Mouse (Mus musculus) bone marrow, adult 2 months (tissue): ENCODE data around the gene Gart.

Experiments
- CTCF ChIP-seq: fragments of 200-500 bp; IDR thresholded peaks from 2 replicates; pipeline ENCODE4 v1.5.1; 2011; ENCODE audit warnings: low read length, control low read depth; ENCODE audit not compliant: control insufficient read depth, insufficient read depth
- POLR2A ChIP-seq: fragments of 200-500 bp; IDR thresholded peaks from 2 replicates; pipeline ENCODE4 v1.6.1; 2011; ENCODE audit warnings: low read depth, mild to moderate bottlenecking, control low read depth, low read length, borderline replicate concordance; ENCODE audit not compliant: control insufficient read depth

DNA sequence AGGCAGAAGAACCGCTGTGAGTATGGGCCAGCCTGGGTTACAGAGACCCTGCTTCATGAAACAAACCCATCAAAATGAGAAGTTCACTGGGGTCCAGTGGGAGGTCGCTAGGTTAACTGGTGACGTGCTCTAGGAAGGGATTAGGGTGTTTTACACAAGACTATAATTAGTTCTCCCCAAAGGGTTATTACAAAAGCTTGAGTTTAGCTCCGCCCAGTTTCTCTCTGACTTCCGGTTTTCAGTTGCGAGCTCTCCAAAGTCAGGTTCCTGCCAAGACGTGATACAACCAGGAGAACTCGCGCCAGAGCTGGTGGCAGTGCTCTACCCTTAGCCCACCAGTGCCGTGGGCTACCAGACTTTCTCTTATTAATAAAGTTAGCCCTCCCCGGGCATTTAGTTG lies 35.5 kb downstream of the Gart start:
- TF ChIP-seq POLR2A (no peak), CTCF (no peak)
